ENCODE assay signal across 8 mouse cellular contexts in genomic region chr9:75312008-75312407, GRCm38 (mm10). TPM values are rescaled to one million over a fixed set of nuclear protein-coding genes. Genes with fewer than 3 reads are reported as not detected.
DNase-seq lines count a peak whose midpoint lies in the region; ATAC-seq lines count a peak whose summit lies in the region.

No protein-coding gene starts in this region.

- DNase-seq in kidney, adult 11 months: peak; percentile 48
- DNase-seq in adrenal gland, postnatal 14 days: peak; percentile 83
- peak; percentile 84 for DNase-seq in embryonic facial prominence, embryonic 10.5 days (ENCODE audit: low spot score)
- DNase-seq in induced T-regulatory cell, adult 2 months (ENCODE audit: low read depth): peak; percentile 88
- peak; percentile 62 for DNase-seq in liver, embryonic 11.5 days (ENCODE audit: low spot score)
- peak; percentile 84 for DNase-seq in retina, postnatal 1 day
- DNase-seq in thymus, postnatal 4 days: peak; percentile 92

- no peaks in the 10 kb centered on the region for H3K27me3 ChIP-seq in kidney, embryonic 15.5 days
- H3K27me3 ChIP-seq in embryonic facial prominence, embryonic 10.5 days (replicated peaks; ENCODE audit: low read depth, poor library complexity, severe bottlenecking): no peaks in the 10 kb centered on the region
- no peaks in the 10 kb centered on the region for H3K27me3 ChIP-seq in liver, embryonic 11.5 days (replicated peaks; ENCODE audit: control insufficient read depth, insufficient read depth, low read length)

- H3K36me3 ChIP-seq in kidney, embryonic 15.5 days: no peaks in the 10 kb centered on the region
- no peaks in the 10 kb centered on the region for H3K36me3 ChIP-seq in embryonic facial prominence, embryonic 10.5 days (replicated peaks)
- no peaks in the 10 kb centered on the region for H3K36me3 ChIP-seq in liver, embryonic 11.5 days (ENCODE audit: control insufficient read depth, insufficient read depth, low read length)

- H3K4me3 ChIP-seq in kidney, embryonic 15.5 days (replicated peaks): no peak overlapping the region
- H3K4me3 ChIP-seq in embryonic facial prominence, embryonic 10.5 days: no peak overlapping the region
- no peak overlapping the region for H3K4me3 ChIP-seq in liver, embryonic 11.5 days (ENCODE audit: low read depth, low read length)

- no peaks in the 10 kb centered on the region for H3K9me3 ChIP-seq in kidney, embryonic 15.5 days (replicated peaks)
- no peaks in the 10 kb centered on the region for H3K9me3 ChIP-seq in embryonic facial prominence, embryonic 10.5 days
- H3K9me3 ChIP-seq in liver, embryonic 11.5 days (ENCODE audit: control insufficient read depth, low read length): no peaks in the 10 kb centered on the region

- H3K27ac ChIP-seq in kidney, embryonic 15.5 days: no peak overlapping the region
- no peak overlapping the region for H3K27ac ChIP-seq in embryonic facial prominence, embryonic 10.5 days (replicated peaks)
- H3K27ac ChIP-seq in liver, embryonic 11.5 days (ENCODE audit: low read depth, low read length): no peak overlapping the region

- no peak overlapping the region for H3K9ac ChIP-seq in kidney, embryonic 15.5 days
- no peak overlapping the region for H3K9ac ChIP-seq in liver, embryonic 11.5 days (ENCODE audit: low read depth, low read length)

- H3K4me1 ChIP-seq in kidney, embryonic 15.5 days: peaks cover 22% of the 10 kb centered on the region
- H3K4me1 ChIP-seq in embryonic facial prominence, embryonic 10.5 days: peaks cover 25% of the 10 kb centered on the region
- no peaks in the 10 kb centered on the region; the same call in 1 of the 2 replicates for H3K4me1 ChIP-seq in liver, embryonic 11.5 days (replicated peaks; ENCODE audit: control insufficient read depth, insufficient read depth, low read length)

- no peak for ATAC-seq in kidney, embryonic 15.5 days (replicated peaks; ENCODE audit: low FRiP score)
- ATAC-seq in liver, embryonic 11.5 days (replicated peaks; ENCODE audit: low FRiP score): no peak

- no peak overlapping the region for H3K4me2 ChIP-seq in kidney, embryonic 15.5 days
- H3K4me2 ChIP-seq in liver, embryonic 11.5 days: no peak overlapping the region

- 20% methylated on average over 4 of the region's 4 CpGs for WGBS in kidney, embryonic 15.5 days
- 14% methylated on average over 4 of the region's 4 CpGs for WGBS in embryonic facial prominence, embryonic 10.5 days
- 16% methylated on average over 4 of the region's 4 CpGs for WGBS in liver, embryonic 11.5 days

RNA-seq across cellular contexts. Expression of gene Gnb5, which starts 5.9 kb away (rescaled TPM):
- 24.9 and 27.3 TPM in 2 replicates for polyA plus RNA-seq in kidney, embryonic 15.5 days (2015; fragmentation: Nextera tagmentation; extraction: Ambion mirVana)
- 30.0 and 32.6 TPM in 2 replicates for total RNA-seq in adrenal gland, postnatal 14 days (2021)
- polyA plus RNA-seq in embryonic facial prominence, embryonic 10.5 days (2016; fragmentation: Nextera tagmentation; extraction: Ambion mirVana): 22.4 and 24.5 TPM in 2 replicates
- polyA plus RNA-seq in liver, embryonic 11.5 days (2014; fragmentation: Nextera tagmentation; extraction: Ambion mirVana): 8.6 and 9.2 TPM in 2 replicates

RNA-seq across cellular contexts. Expression of gene Bcl2l10, which starts 35.5 kb away (rescaled TPM):
- not detected in 2 replicates for polyA plus RNA-seq in kidney, embryonic 15.5 days (2015; fragmentation: Nextera tagmentation; extraction: Ambion mirVana)
- not detected in 2 replicates for total RNA-seq in adrenal gland, postnatal 14 days (2021)
- not detected in 2 replicates for polyA plus RNA-seq in embryonic facial prominence, embryonic 10.5 days (2016; fragmentation: Nextera tagmentation; extraction: Ambion mirVana)
- polyA plus RNA-seq in liver, embryonic 11.5 days (2014; fragmentation: Nextera tagmentation; extraction: Ambion mirVana): not detected in 2 replicates
